Mouse (Mus musculus) liver, embryonic 14.5 days (tissue): ENCODE data around the gene 4931428L18Rik. TPM values are rescaled to one million over a fixed set of nuclear protein-coding genes. Genes with fewer than 3 reads are reported as not detected.
"Not testable (repeated sequence)": the region's sequence is repeated elsewhere in the genome, so short reads cannot be mapped to it uniquely, and the experiment has no call there.

Source experiments
- ATAC-seq: fragments of 200-750 bp; cut with Nextera tagmentation; 2 replicates; pipeline ENCODE4 v1.8.0; 2017; ENCODE audit warnings: moderate number of reproducible peaks, mild to moderate bottlenecking, moderate library complexity; ENCODE audit not compliant: insufficient read depth
- DNase-seq, 3 experiments: peaks; one replicate each; pipeline ENCODE4 v3.0.0-alpha.2; 2012 to 2013; ENCODE audit warnings: low read depth in 3 of 3, low spot score in 3 of 3
- H3K27ac ChIP-seq: fragments of 300-500 bp; sonication (generic); 2 replicates; pipeline ENCODE4 v1.5.1; 2014; ENCODE audit warnings: moderate library complexity, mild to moderate bottlenecking, control low read depth, inconsistent platforms
- H3K27me3 ChIP-seq: fragments of 300-500 bp; sonication (generic); 2 replicates; pipeline ENCODE4 v1.6.1; 2014; ENCODE audit warnings: mild to moderate bottlenecking, low read length, moderate library complexity; ENCODE audit not compliant: control insufficient read depth, insufficient read depth
- H3K36me3 ChIP-seq: fragments of 300-500 bp; sonication (generic); replicated peaks from 2 replicates; pipeline ENCODE4 v1.6.1; 2014; ENCODE audit warnings: low read depth; ENCODE audit not compliant: control insufficient read depth, insufficient read depth
- H3K4me1 ChIP-seq, 2 experiments: fragments of 200-500 bp in 1 of 2; fragments of 300-500 bp in 1 of 2; sonication (generic) in 1 of 2; replicated peaks; 2 replicates each; pipeline ENCODE4 v1.6.1; 2012 to 2014; ENCODE audit warnings: antibody characterized with exemption in 1 of 2, inconsistent platforms in 1 of 2, low read length in 1 of 2; ENCODE audit not compliant: control insufficient read depth in 2 of 2, insufficient read depth in 2 of 2
- H3K4me2 ChIP-seq: fragments of 300-500 bp; sonication (generic); 2 replicates; pipeline ENCODE4 v1.6.1; 2014; ENCODE audit warnings: low read depth, mild to moderate bottlenecking, control low read depth, moderate library complexity
- H3K4me3 ChIP-seq, 2 experiments: fragments of 200-500 bp in 1 of 2; fragments of 300-500 bp in 1 of 2; sonication (generic) in 1 of 2; 2 replicates each; pipeline ENCODE4 v1.5.1; 2012 to 2014; ENCODE audit warnings: low read depth in 2 of 2, low read length in 2 of 2, mild to moderate bottlenecking in 2 of 2, control low read depth in 1 of 2, inconsistent platforms in 1 of 2, moderate library complexity in 1 of 2; ENCODE audit not compliant: insufficient read depth in 1 of 2
- H3K9ac ChIP-seq: fragments of 300-500 bp; sonication (generic); replicated peaks from 2 replicates; pipeline ENCODE4 v1.6.1; 2014; ENCODE audit warnings: mild to moderate bottlenecking, control low read depth, moderate library complexity
- H3K9me3 ChIP-seq: fragments of 300-500 bp; sonication (generic); 2 replicates; pipeline ENCODE4 v1.6.1; 2016; ENCODE audit warnings: low read length, mixed read lengths; ENCODE audit not compliant: control insufficient read depth
- CTCF ChIP-seq: IDR thresholded peaks from 2 replicates; pipeline ENCODE4 v1.5.1; 2016; ENCODE audit warnings: antibody characterized with exemption, low read depth, control low read depth
- EP300 ChIP-seq: IDR thresholded peaks from 2 replicates; pipeline ENCODE4 v1.6.1; 2016; ENCODE audit warnings: antibody characterized with exemption, low read depth
- WGBS: fragments of 180-500 bp; shearing (Covaris S2); extraction: QIAGEN DNeasy Blood & Tissue Kit; methylation state at CpG from one replicate; pipeline ENCODE4 v1.1.7; 2014; ENCODE audit not compliant: insufficient replicate concordance; 5-methylcytosine and 5-hydroxymethylcytosine counted together
- polyA plus RNA-seq, 2 experiments: library from polyadenylated mRNA; depleted of rRNA in 1 of 2; stranded (reverse) in 1 of 2; unstranded in 1 of 2; fragments of >200 nt; fragmentation: Nextera tagmentation in 1 of 2; extraction: Ambion mirVana in 1 of 2; gene quantifications; 2 replicates each; pipeline versions ENCODE4 v1.2.1 to v1.2.3; 2012 to 2014

Gene 4931428L18Rik
- polyA plus RNA-seq, 2 experiments = not detected

- H3K27ac ChIP-seq = no peak overlapping the region
- DNase-seq = no peak
- no peak overlapping the region for H3K4me2 ChIP-seq
- H3K27me3 ChIP-seq = no peaks in the 10 kb centered on the region
- H3K4me1 ChIP-seq = no peaks in the 10 kb centered on the region
- H3K36me3 ChIP-seq = no peaks in the 10 kb centered on the region
- TF ChIP-seq CTCF (no peak), EP300 (no peak)
- H3K9me3 ChIP-seq = no peaks in the 10 kb centered on the region
- no peak overlapping the region for H3K4me3 ChIP-seq
- no peak for ATAC-seq
- H3K9ac ChIP-seq = no peak overlapping the region
- WGBS = 54% methylated on average over 5 of the region's 5 CpGs
Measured at GRCm38 (mm10) chr1:31017377-31017776, 205.1 kb downstream of the 4931428L18Rik start.

- Histone ChIP-seq H3K27ac (no peak overlapping the region), H3K4me1 (no peaks in the 10 kb centered on the region), H3K27me3 (no peaks in the 10 kb centered on the region), H3K9me3 (no peaks in the 10 kb centered on the region), H3K4me3 (no peak overlapping the region), H3K36me3 (no peaks in the 10 kb centered on the region), H3K4me2 (no peak overlapping the region), H3K9ac (no peak overlapping the region)
- TF ChIP-seq CTCF (no peak), EP300 (no peak)
- WGBS = 53% methylated on average over 6 of the region's 6 CpGs
- ATAC-seq = no peak
- no peak for DNase-seq
Measured at GRCm38 (mm10) chr1:31016068-31016467, 206.4 kb downstream of the 4931428L18Rik start.

DNA sequence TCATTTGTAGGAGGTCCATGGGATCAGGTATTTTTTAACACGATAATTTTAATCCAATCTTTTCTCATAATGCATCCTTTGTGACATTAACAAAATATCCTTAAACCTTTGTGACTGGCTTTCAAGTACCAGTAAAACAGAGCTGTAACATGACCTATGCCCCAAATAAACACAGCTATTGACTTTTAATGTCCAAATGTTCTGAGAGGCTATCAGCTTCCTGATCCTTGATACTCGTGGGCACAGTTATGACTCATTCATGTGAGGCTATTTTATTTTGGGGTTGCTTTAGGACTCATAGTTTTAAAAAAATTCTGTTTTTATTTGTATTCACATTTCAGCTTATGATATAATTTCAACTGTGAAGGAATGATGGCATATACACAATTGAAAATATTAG is 207.2 kb downstream of the 4931428L18Rik start:
- 38% methylated on average over 2 of the region's 2 CpGs for WGBS
- ATAC-seq = no peak
- Histone ChIP-seq H3K4me2 (no peak overlapping the region), H3K27ac (no peak overlapping the region), H3K4me1 (no peaks in the 10 kb centered on the region), H3K9ac (no peak overlapping the region), H3K27me3 (no peaks in the 10 kb centered on the region), H3K4me3 (no peak overlapping the region), H3K36me3 (no peaks in the 10 kb centered on the region), H3K9me3 (no peaks in the 10 kb centered on the region)
- DNase-seq = no peak
- TF ChIP-seq CTCF = no peak
- no peak for TF ChIP-seq EP300

DNA sequence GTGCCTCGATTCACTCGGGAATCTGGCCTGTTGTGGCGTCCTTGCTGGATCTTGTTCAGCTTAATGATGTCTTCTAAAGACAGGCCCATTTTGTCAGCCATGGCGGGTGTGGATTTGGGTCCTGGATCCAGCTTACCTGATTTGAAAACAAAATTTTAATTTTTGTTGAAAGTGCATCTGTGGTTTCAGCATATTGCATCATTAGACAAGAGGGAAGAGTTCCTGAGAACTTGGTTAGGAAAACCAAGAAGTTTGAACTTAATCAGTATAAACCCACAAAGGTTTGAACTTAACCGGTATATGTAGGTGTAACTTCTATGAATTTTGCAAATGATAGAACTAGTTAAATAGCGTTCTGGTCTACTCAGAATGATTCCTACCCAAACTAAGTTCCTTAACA is 244.6 kb downstream of the 4931428L18Rik start, which contains the start of gene AC153137.1:
Gene AC153137.1, minus strand, starts transcription at position 101 of the 400 bp plus-strand sequence.
- H3K36me3 ChIP-seq, H3K4me1 ChIP-seq, H3K27me3 ChIP-seq, H3K4me2 ChIP-seq, DNase-seq, ATAC-seq, H3K9ac ChIP-seq, H3K9me3 ChIP-seq, H3K27ac ChIP-seq, H3K4me3 ChIP-seq: not testable (repeated sequence)
- 52% methylated on average over 5 of the region's 6 CpGs for WGBS

DNA sequence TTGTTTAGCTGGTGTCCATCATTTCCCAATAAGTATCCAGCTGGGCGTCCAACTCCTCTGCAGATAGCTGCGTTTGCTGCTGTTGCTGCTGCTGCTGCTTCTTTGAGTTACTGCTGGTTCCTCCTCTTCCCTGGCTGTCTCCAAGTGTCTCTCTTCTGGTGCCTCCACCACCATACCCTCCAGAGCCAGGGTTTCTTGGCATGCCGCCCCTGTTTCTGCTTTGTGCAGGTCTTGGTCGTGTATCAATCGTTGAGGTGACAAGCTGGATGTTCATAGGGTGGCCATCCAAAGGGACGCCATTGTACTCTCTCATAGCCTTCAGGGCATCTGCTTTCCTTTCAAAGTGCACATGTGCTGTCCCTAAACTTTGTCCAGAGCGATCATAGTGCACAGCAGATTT is 245.2 kb downstream of the 4931428L18Rik start:
- H3K4me2 ChIP-seq, H3K4me1 ChIP-seq, H3K36me3 ChIP-seq, H3K4me3 ChIP-seq, DNase-seq, H3K9ac ChIP-seq, H3K27ac ChIP-seq, H3K27me3 ChIP-seq, ATAC-seq, H3K9me3 ChIP-seq: not testable (repeated sequence)
- WGBS = 67% methylated on average over 7 of the region's 7 CpGs

DNA sequence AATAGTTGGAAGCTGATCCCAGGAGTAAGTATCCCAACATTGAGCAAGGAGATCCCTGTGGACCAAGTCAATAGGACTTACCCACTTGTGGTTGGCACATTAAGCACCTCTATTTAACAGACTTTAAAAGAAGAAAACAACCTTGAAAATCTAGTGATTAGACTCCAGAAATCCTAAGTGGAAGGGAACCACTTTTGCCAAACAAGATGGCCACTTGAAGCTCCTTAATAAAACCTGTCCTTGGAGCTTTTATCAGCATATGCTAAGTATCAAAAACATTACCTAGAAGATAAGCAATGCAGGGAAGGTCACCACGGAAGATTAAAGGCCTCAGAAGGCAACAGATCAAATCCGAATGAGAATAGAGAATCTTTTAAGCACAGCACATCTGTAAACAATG is 270.7 kb downstream of the 4931428L18Rik start:
- H3K4me3 ChIP-seq = no peak overlapping the region
- DNase-seq (no peak), ATAC-seq (no peak)
- no peaks in the 10 kb centered on the region for H3K36me3 ChIP-seq
- H3K27me3 ChIP-seq = no peaks in the 10 kb centered on the region
- no peak overlapping the region for H3K4me2 ChIP-seq
- WGBS = 60% methylated on average over 2 of the region's 2 CpGs
- TF ChIP-seq EP300 (no peak), CTCF (no peak)
- H3K9ac ChIP-seq = no peak overlapping the region
- peaks cover 5% of the 10 kb centered on the region in 2 experiments for H3K4me1 ChIP-seq
- no peak overlapping the region for H3K27ac ChIP-seq
- H3K9me3 ChIP-seq = no peaks in the 10 kb centered on the region
